Mouse (Mus musculus) retina, postnatal 1 day (tissue): Measurements from ENCODE around the gene Rasl11b.

Source experiments
- DNase-seq: peaks from one replicate; pipeline ENCODE4 v3.0.0-alpha.2; 2012

Rasl11b gene

DNA sequence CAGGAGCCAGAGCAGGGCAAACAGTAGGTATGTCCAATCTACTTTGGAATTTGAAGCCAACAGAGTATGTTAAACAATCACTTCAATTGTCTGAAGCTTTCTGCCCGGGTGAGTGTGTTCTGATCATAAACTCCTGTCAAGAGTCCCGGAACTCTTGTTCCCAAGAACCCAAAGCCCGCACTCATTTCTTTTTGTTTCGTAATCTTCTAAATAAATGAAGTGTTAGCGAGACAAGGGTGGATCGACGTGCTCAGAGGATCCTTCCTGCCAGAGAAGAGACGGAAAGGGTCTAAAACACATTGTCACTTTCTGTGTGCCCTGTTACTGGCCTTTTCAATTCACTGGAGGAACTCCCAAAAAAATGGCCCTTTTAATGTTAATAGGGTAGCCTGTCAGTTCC is 6.2 kb upstream of the Rasl11b start:
- no peak for DNase-seq

DNA sequence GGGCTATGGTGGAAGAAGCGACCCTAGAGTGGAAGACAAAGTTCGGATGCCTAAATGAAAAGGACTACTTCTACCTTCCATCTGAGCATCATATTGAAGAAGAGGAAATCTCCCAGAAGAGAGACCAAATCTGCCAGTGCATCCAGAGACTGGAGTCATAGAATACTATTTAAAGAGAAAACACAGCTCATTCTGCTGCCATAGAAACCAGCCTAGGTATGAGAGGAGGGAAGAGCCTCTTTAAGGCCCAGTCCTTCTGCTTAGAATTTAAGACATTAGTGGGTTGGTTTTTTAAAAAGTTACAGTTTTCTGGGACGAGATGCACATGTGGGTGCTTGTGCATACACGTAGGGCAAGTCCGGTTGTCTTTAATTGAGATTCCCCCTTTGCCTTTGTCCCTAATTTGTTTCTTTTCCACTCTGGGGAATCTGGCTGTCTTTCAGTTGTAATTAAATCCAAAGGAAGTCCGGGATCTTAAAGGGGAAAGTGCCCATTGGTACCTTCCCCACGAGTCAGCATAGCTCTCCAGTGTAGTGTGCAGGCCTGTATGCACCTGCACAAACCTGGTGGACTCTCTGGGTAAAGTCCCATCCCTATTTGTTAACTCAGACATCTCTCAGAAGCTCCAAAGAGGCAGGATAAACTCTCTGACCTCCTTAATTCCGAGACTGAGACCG is 5.5 kb upstream of the Rasl11b start:
- no peak for DNase-seq

DNA sequence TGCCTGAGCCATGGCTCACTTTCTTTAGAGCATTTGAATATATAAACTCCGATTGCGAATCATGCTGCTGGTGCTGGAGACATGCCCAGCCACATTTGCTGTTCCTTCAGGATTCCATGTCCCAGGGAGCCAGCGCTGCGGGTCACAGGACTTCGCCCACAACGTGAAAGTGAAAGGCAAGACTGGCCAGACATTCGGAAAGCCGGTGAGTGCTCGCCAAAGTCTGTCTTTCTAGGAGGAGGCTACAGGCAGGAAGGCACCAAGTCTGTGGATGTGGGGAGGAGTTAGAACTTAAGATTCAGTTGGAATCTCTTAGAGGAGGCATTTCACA is 5.0 kb upstream of the Rasl11b start:
- no peak for DNase-seq

DNA sequence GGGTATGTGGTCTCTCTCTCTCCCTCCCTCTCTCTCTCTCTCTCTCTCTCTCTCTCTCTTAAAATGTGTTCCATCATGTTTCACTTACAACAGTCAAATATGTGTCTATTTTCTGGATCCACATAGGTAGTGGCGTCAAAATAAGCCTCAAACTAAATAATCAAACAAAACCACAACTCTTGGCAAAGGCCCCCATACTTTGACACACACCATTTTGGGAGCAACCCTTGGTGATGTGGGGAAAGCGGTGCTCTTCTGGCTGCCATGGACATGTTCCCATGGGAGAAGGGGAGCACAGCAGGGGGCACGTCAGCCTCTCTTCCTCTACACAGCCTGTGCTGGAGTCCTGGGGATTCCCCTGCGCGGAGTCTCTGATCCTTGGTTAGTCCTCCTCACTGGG is 4.2 kb upstream of the Rasl11b start:
- DNase-seq: no peak

DNA sequence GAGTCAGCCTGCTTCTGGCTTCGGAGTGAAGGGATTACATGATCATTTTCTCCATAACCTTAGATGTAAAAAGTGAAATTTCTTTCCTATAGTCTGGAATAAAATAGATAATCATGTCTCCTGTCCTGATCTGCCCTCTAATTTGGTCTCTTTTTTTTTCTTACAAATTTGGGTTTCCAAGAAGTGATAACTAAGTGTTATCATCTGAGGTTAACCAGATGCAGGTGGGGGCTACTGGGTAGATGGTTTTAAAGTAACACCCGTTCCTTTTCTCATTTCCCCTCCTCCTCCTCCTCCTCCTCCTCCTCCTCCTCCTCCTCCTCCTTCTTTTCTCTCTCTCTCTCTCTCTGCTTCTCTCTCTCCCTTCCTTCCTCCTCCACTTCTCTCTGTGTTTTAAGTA is 2.1 kb upstream of the Rasl11b start:
- DNase-seq: no peak

DNA sequence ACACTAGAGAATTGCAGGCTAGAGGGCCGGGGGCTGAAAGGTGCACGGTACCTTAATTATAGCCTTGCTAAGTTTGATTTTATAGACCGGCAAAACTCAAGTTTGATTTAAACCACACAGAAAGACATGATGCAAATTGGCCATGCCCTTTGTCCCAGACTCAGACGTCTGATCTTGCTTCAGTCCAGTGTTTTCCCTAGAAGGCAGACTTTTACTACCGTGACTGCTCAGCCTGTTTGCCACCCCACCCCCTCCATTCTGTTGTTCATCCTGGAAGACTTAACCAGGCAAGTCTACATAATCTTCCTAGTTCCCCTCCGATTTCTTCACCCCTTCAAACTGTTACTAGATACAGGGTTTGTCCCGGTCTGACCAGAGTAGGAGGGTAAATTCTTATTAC is 1.5 kb upstream of the Rasl11b start:
- no peak for DNase-seq

DNA sequence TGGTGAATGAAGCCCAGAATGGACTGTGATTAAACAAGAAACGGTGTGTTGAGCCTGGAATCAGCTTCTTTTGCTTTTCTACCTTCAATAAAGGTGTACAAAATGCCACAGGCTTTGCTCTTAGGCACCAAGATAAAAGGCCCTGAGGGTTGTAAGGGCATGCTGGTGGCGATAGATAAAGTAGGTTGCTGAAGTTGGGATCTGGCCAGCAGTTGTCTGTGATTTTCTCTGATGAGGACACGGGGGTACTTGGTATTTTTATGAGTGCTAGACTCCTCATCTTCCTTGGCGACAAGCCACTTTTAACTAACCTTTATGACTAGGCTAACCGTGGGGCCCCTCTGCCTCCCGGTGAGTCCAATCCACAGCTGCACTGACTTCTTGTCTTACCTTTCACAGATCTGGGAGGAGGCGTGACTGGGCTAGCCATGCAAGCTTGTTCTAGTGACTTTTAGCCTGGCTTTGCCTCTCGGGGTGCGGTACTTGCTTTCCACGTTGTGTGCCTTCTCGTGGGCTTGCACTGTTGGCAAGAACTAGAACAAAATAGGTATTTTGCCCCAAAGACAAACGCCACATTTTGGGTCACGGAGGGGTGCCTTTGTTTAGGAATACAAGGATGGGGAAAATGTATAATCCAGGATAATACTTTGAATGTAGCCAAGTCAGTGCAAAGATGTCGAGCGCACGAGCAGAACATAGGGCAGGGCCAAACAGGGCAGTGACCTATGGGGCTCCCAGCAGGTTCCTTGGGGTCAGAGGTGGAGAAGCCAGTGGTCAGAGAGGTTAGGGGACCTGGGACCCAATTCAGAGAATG is 852 bp upstream of the Rasl11b start:
- DNase-seq: no peak

DNA sequence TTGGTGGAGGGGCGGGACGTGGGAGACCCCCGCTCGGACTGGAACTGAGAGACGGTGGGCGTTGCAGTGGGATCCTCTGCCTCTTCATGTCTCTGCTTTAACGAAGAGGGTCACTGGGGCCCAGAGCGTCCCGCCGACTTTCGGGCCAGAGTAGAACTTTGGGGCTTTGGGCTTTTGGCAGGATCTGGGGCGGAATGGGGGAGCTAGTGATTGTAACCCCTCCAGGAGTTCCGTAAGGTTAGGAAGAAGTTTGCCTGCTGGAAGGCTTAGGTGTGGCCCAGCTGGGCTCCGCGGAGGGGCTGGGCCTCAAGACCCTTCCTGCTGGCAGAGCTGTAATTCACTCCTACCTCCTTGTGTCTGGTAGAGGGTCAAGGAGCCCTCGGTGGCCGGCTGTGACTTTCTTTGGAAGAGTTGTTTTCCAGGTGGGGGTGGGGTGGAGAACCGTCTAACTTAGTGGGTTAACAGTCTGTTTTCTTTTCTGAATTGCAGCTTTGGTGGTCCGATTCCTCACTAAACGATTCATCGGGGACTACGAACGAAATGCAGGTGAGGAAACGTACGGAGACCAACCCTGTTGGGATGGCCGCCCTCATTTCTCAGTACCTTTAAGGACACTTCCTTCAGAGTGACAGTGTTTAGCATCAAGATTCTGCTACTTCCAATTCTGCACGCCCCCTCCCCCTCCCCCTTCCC is 674 bp downstream of the Rasl11b start:
- DNase-seq: peak; percentile 41

DNA sequence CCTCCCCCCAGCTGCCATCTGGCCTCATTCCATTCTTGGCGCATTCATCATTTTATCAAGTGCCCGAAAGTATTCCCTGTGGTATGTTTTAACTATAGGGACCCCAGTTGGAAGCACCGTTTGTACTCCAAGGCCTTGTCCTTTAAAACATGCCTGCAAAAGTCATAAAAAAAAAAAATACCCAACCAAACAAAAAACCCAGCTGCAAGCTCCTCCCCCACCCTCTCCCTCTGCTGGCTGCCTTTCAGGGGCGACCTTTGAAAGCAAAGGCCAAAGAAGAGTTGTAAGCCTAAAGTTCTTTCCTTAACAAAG is 1.2 kb downstream of the Rasl11b start:
- DNase-seq: peak; percentile 40

DNA sequence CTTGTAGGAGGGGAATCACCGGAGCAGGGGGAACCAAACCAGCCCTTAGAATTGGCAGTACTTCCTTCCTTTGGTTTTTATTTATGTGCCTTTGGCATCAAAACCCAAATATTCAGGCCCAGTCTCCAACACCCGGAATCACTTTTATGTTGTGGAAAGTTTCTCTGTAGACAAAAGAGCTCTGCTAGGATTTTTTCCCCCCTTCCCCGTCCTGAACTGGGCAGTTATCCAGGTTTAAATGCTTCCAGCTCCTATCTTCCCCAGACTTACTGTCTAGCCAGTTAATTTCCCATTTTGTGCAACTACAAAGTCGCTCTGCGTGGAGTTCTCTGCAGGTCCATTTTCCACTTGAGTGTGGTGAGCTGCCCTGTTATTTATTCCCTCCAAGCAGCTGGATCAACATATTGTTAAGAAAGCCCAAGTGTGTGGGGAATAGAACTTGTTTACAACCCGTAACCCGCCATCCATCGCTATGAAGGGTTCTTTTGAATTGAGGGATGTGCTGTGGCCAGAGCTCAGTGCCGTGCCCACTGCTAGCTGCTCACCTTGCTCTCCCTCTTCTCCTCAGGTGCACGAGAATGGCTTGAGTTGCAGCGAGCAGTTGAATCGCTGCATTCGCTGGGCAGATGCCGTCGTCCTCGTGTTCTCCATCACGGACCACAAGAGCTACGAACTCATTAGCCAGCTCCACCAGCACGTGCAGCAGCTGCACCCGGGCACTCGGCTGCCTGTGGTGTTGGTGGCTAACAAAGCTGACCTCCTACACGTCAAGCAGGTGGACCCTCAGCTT is 2.6 kb downstream of the Rasl11b start:
- no peak for DNase-seq

DNA sequence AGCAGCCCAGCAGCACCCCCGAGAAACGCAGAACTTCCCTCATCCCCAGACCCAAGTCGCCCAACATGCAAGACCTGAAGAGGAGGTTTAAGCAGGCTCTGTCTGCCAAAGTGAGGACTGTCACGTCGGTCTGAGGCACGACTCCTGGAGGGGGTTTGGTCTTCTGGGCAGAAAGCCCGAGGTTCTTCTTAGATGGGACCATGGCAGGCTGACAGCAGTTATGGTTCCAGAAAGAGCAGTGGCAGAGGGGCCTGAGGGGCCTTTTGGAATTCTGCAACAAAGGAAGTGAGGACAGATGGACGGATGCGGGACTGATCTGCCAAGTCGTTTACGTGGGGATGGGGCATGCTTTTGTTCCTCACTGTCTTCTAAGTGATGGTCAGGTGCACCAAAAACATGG is 3.4 kb downstream of the Rasl11b start:
- DNase-seq: no peak

DNA sequence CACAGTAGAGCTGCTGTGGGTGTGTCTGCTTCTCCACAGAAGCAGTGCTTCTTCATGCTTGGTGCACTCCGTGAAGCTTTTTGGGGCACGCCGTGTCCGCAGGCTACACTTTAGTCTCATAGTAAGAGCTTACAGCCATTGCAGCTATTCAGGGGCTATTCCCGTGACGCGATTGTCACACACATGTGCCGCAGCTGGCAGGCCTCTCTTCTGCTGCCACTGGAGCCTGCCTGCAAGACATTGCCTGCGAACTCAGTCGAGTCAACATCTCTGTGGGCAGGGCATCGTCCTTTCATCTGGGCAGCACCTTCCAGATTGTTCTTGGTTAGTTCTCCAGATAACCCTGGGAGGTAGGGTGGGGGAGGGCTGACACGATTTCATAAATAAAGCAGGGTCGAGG is 4.7 kb downstream of the Rasl11b start:
- no peak for DNase-seq

DNA sequence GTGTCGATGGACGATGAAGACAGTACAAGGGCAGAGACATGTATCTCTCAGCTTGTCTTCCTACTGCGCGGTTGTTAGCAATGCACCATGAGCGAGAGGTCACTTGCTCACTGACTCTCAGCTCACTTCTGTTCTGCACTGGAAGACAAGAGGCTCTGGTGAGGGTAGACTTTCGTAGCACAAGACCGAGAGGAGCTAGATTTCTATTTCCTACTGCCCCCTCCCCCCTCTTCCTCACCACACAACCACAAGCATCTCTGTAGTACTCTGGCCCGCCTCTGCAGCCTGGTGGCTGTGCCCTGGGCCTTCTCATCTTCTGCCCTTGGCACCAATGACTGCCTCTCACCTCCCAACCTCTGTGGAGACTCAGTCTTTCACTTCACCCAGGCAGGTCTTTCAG is 5.4 kb downstream of the Rasl11b start:
- no peak for DNase-seq

DNA sequence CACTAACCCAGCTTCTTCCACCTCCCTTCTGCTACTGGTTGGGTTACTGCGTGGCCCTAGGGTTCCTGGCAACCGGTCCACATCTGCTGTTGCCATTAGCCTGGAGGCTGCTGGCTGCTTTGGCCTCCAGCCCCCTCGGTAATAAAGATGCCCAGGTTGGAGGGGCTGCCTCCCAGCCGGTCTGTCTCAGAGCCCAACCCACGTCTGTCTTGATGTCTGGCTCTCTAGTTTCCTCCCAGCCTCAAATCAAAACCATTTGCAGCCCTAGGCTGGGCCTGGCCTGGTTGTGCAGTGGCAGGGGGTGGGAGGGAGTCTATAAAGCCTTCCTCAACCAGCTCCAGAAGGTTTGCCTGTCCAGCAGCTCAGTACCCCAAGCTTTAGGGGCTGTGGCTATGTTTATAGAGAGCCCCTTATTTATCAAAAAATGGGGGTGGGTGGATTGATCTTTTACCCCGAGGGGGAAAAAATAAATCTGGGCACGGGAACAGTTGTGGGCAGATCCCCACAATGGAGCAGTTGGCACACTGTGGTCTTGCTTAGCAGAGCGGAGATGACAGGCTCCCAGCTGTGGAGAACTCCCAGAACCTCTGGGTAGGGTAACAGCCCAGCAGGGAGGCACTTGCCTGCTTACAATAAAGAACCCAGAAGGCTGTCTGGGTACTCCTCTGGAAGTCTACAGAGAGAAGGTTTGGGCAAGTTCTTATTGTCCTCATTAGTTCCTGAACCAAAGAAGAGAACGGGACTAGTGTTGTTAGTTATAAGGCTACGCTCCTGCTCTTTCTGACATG is 6.7 kb downstream of the Rasl11b start:
- DNase-seq: no peak

DNA sequence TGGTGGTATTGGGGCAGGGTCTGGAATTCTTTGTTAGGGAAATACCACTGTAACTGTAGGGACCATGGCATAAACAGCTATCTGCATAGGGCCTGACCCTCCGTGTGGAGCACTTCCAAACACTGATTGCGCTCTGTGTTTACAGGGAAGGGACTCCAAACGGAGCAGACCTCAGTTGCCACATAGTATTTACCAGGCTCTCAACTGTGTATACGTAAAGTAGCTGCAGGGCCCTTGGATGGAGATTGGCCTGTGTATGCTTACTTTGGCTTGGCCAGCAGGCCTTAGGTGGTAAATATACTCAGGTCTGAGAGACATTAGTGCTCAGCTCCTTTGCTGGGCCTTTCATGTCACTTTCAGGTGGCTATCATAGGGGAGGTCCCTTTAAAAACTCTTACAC is 7.4 kb downstream of the Rasl11b start:
- no peak for DNase-seq

DNA sequence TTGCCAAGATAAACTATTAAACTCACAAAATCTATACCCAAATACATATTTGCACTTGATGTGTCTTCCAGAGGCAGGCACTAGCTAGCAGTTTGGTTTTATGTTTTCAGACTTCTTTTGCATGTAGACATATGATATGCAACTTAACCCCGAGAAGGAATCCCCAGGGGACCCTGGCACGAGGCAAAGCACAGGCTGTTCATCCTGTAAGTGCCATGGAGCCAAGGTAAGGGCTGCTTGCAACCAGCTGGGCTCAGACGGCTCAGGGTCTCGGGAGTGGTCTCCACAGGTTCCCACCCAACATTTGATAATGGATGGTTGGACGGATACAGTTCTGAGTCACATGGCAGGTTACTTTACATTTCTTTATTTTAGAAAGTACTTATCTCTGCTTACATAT is 9.4 kb downstream of the Rasl11b start:
- no peak for DNase-seq

DNA sequence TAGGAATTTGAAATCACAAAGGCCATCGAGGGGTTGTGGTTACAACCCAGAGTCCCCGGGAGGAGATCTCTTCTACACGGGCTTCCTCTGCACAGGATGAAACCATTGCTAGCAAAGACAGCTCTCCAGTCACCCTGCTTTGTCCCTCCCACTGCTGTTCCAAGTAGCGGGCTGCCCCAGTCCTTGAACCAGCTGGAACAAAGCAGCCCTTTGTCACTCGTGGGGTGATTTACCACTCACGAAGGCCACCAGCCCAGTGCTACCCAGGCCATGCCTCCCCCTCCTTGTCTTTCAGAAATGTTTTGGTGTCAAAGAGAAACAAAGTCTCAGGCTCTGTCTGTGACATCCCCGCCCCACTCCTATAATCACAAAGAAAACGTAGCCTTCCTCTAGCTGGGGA is 10.4 kb downstream of the Rasl11b start:
- peak; percentile 64 for DNase-seq

DNA sequence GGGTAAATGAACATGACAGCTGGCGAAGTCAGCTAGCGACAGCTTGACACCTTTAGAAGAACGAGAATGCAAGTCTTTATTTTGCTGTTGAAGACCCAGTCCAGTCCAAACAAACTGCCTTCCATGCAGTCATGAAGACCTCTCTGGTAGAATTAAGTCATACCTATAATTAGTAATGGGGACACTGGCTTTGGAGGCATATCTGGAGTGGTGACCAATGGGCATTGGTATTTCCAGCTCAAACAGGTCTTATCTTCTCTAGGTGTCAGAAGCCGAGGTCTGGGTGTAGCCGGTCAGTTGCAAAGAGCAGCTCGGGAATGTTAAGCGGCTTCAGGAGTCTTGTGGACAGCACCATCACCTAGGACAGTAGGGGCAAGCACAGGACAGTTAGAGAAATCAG is 11.0 kb downstream of the Rasl11b start:
- no peak for DNase-seq

DNA sequence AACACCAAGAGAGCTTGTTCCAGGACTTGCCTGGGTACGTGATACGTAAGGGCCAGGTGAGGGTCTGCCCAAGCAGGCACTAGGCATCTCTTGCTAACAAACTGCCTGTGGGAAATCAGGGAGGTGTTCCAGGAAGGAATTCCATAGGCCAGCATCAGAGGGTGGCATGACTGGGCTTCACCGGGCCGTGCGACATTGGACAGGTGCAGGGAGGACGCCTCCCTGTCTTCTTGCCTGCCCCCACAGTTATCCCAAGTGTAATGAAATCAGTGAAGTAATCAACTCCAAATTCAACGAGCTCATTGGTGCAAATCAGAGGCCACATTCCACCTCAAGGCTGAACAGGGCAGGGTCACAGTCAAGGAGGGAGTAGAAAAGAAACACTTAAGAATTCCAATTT is 11.6 kb downstream of the Rasl11b start:
- no peak for DNase-seq

DNA sequence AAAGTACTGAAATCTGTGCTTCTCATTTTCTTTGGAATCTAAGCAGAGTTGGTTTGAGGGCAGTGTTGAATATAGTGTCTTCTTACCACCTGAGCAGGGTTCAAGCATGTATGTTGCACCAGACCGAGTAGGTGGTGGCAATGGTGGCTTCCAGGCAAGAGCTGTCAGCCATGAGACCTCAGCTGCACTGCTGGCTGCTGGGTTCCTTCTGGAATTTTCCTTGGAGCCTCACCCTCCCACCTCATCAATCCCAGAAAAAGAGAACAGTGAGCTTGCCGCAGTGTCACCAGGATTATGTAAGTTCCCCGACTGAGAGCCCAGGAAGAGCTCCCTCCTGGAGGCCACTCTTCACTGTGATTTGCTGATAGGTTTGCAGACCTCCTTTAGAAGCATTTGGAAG is 12.1 kb downstream of the Rasl11b start:
- no peak for DNase-seq

DNA sequence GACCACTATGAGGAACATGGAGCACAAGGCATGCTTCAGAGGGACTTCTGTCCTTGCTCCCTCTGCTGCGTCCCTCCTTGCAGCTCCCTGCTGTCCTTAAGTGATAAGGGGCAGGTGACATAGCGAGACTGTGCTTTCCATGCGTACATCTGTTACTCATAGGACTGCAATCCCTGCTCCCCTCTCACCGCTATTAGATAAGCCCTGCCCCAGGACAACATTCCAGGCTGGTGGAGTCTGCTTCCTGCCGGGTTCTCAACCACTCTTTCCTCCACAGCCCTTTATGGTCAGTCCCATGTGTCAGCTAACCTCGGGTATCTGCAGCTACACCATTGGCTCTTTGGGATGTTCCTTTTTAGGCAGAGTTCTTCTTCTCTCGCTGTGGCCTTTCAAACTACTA is 13.4 kb downstream of the Rasl11b start:
- no peak for DNase-seq

DNA sequence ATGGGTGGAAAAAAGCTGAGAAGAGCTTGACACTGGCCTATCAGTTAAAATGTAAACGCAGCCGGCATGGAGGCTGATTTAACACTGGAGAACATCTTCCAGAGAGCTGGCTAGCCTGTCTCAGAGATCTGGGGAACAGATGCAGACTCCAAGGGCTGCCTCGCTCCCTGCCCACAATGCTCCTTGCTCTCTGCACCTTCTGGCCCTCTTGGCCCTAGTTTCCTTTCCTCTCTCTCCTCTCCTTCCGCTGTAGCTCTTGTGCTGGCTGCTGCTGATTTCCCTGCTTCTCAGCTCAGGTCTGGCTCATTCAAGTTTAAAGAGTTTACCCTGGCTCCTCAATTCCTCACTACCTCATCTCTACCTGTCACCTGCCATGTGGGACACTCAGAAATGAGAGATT is 14.6 kb downstream of the Rasl11b start:
- no peak for DNase-seq

DNA sequence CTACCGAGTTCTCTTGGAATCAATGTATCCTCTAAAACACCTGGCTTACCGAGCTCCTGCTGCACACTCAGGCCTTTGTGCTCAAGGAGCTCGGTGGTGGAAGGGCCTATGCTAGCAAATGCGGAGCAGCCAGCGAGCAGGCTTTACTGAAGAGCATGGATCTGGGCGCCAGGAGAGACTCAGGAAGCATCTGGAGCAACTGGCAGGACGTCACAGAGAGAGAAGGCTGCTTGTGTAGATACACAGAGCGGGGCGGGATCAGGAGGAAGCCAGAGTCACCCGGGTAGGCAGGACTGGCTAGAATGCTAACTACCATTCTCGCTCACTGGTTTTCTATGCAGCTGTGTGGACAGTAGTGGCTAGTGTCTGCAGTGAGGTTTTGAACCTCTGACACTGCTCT is 16.3 kb downstream of the Rasl11b start:
- DNase-seq: no peak
